10 mouse cellular contexts compared by ENCODE assay signal in genomic region chrX:52791944-52792719, GRCm38 (mm10). TPM values are rescaled to one million over a fixed set of nuclear protein-coding genes. Genes with fewer than 3 reads are reported as not detected.
A peak's percentile ranks its signal among the peaks of the same experiment; 100 is the strongest.
DNase-seq lines count a peak whose midpoint lies in the region; ATAC-seq and TF ChIP-seq lines count a peak whose summit lies in the region.
"Had no signal": no experiment of that assay in that cellular context is flagged by ENCODE, and none has a peak within 500 bp of the region (broad histone marks: within the 10 kb centered on the region; RNA-seq: fewer than 3 reads in every experiment).

No protein-coding gene starts in this region.

- TF ChIP-seq CTCF in lung, embryonic 14.5 days (IDR thresholded peaks at IDR 0.05; ENCODE audit: low read depth), result no peak

- H3K9ac ChIP-seq in lung, embryonic 14.5 days, result no peak overlapping the region
- no peak overlapping the region for H3K9ac ChIP-seq in hindbrain, embryonic 12.5 days
- H3K9ac ChIP-seq in neural tube, embryonic 14.5 days (replicated peaks; ENCODE audit: low read depth, low read length), result no peak overlapping the region
- H3K9ac ChIP-seq: liver, embryonic 12.5 days had no signal

- H3K4me2 ChIP-seq in lung, embryonic 14.5 days, result peak overlapping the region; percentile 58; the same call in 1 of the 2 replicates
- H3K4me2 ChIP-seq in hindbrain, embryonic 12.5 days (replicated peaks), result 0 out of 2 replicates have a peak overlapping the region, but pooled peaks have one; percentile 46
- H3K4me2 ChIP-seq in neural tube, embryonic 14.5 days (ENCODE audit: low read depth, low read length), result peak overlapping the region; percentile 47; the same call in 1 of the 2 replicates

- no peaks in the 10 kb centered on the region for H3K4me1 ChIP-seq in lung, embryonic 14.5 days (ENCODE audit: insufficient read depth)
- H3K4me1 ChIP-seq in hindbrain, embryonic 12.5 days, result no peaks in the 10 kb centered on the region
- no peaks in the 10 kb centered on the region for H3K4me1 ChIP-seq in neural tube, embryonic 14.5 days (ENCODE audit: control insufficient read depth, insufficient read depth, low read length)

- 23% methylated on average over 10 of the region's 10 CpGs for WGBS in lung, embryonic 14.5 days
- 35% methylated on average over 10 of the region's 10 CpGs for WGBS in hindbrain, embryonic 12.5 days
- WGBS in neural tube, embryonic 14.5 days, result 33% methylated on average over 9 of the region's 10 CpGs

- no peaks in the 10 kb centered on the region for H3K9me3 ChIP-seq in lung, embryonic 14.5 days (ENCODE audit: low read depth, low read length)
- H3K9me3 ChIP-seq in hindbrain, embryonic 12.5 days (replicated peaks), result no peaks in the 10 kb centered on the region
- no peaks in the 10 kb centered on the region for H3K9me3 ChIP-seq in neural tube, embryonic 14.5 days (ENCODE audit: control insufficient read depth, low read length)
- H3K9me3 ChIP-seq: liver, embryonic 12.5 days had no signal

- H3K4me3 ChIP-seq in lung, embryonic 14.5 days (ENCODE audit: low read depth, low read length), result no peak overlapping the region; the same call in 1 of the 2 replicates
- H3K4me3 ChIP-seq in hindbrain, embryonic 12.5 days, result no peak overlapping the region
- no peak overlapping the region; the same call in 1 of the 2 replicates for H3K4me3 ChIP-seq in neural tube, embryonic 14.5 days (ENCODE audit: low read depth, low read length)

- DNase-seq in lung, embryonic 14.5 days, result peak; percentile 13
- no peak for DNase-seq in lung, adult 18-20 months
- peak; percentile 5 for DNase-seq in lung, postnatal 10 days
- DNase-seq in thymus, adult 18-20 months, result no peak
- DNase-seq in frontal cortex, postnatal 10 days (ENCODE audit: low spot score in 2 of 2), result no peak
- DNase-seq: heart, postnatal 14 days had no signal

- ATAC-seq in lung, embryonic 14.5 days (ENCODE audit: insufficient read depth), result no peak
- ATAC-seq in hindbrain, embryonic 12.5 days (ENCODE audit: low FRiP score), result no peak
- no peak for ATAC-seq in neural tube, embryonic 14.5 days (ENCODE audit: low read depth)
- ATAC-seq: liver, embryonic 12.5 days had no signal

- no peaks in the 10 kb centered on the region for H3K27me3 ChIP-seq in lung, embryonic 14.5 days (ENCODE audit: insufficient read depth, low read length)
- H3K27me3 ChIP-seq in hindbrain, embryonic 12.5 days, result no peaks in the 10 kb centered on the region
- no peaks in the 10 kb centered on the region for H3K27me3 ChIP-seq in neural tube, embryonic 14.5 days (ENCODE audit: control insufficient read depth, insufficient read depth, low read length)
- H3K27me3 ChIP-seq: liver, embryonic 12.5 days had no signal

- H3K36me3 ChIP-seq in lung, embryonic 14.5 days (ENCODE audit: insufficient read depth), result no peaks in the 10 kb centered on the region
- no peaks in the 10 kb centered on the region for H3K36me3 ChIP-seq in hindbrain, embryonic 12.5 days
- no peaks in the 10 kb centered on the region for H3K36me3 ChIP-seq in neural tube, embryonic 14.5 days (ENCODE audit: control insufficient read depth, insufficient read depth, low read length)
- H3K36me3 ChIP-seq: liver, embryonic 12.5 days had no signal

- no peak overlapping the region for H3K27ac ChIP-seq in lung, embryonic 14.5 days (ENCODE audit: low read depth)
- no peak overlapping the region for H3K27ac ChIP-seq in hindbrain, embryonic 12.5 days
- H3K27ac ChIP-seq in neural tube, embryonic 14.5 days (ENCODE audit: low read depth, low read length), result no peak overlapping the region
- H3K27ac ChIP-seq: liver, embryonic 12.5 days had no signal

RNA-seq across cellular contexts. Expression of gene Ccdc160, which starts 1.1 kb away (rescaled TPM):
- 1.9 and 2.7 TPM in 2 replicates for polyA plus RNA-seq in lung, embryonic 14.5 days (2014; fragmentation: Nextera tagmentation; extraction: Ambion mirVana)
- polyA plus RNA-seq in hindbrain, embryonic 12.5 days (2016; fragmentation: Nextera tagmentation; extraction: Ambion mirVana), result 4.1 and 4.6 TPM in 2 replicates
- 7.4 TPM in 2 replicates for polyA plus RNA-seq in neural tube, embryonic 14.5 days (2014; fragmentation: Nextera tagmentation; extraction: Ambion mirVana)
- polyA plus RNA-seq: small intestine, adult 2 months had no signal

Comparison
In these comparisons a context has a peak if more than half of its experiments do, and no peak if none do; other contexts are left out.
1. DNase-seq: peak in lung, embryonic 14.5 days (single experiment) and lung, postnatal 10 days (single experiment); none in lung, adult 18-20 months (0 of 2), thymus, adult 18-20 months (0 of 2) and frontal cortex, postnatal 10 days (0 of 2).
2. Peak in every context shown above with its lines, with median percentiles within 50 percentile points of each other: H3K4me2 ChIP-seq.